Mouse (Mus musculus) MEL (cell line): ENCODE results near the gene Rbm28. TPM values are rescaled to one million over a fixed set of nuclear protein-coding genes. Genes with fewer than 3 reads are reported as not detected.
A peak's percentile ranks its signal among the peaks of the same experiment; 100 is the strongest.

Source experiments
- DNase-seq: peaks from one replicate; pipeline ENCODE4 v3.0.0; 2011; ENCODE audit warnings: low read depth, low spot score
- H3K27ac ChIP-seq: 2 replicates; pipeline ENCODE4 v1.5.1; 2012; ENCODE audit warnings: low read depth, mild to moderate bottlenecking, control low read depth, low read length, moderate library complexity; ENCODE audit not compliant: control insufficient read depth
- H3K27me3 ChIP-seq, 2 experiments: fragments of 150-350 bp in 1 of 2; sonication (generic) in 1 of 2; 2 replicates each; pipeline ENCODE4 v1.6.1; 2012; ENCODE audit warnings: low read length in 2 of 2, mild to moderate bottlenecking in 2 of 2, improper control_type of control experiment in 1 of 2, moderate library complexity in 1 of 2; ENCODE audit not compliant: insufficient read depth in 2 of 2, control insufficient read depth in 1 of 2
- H3K36me3 ChIP-seq, 2 experiments: 2 replicates each; pipeline ENCODE4 v1.6.1; 2012 to 2014; ENCODE audit warnings: low read length in 2 of 2, improper control_type of control experiment in 1 of 2, inconsistent platforms in 1 of 2, mild to moderate bottlenecking in 1 of 2; ENCODE audit not compliant: insufficient read depth in 2 of 2, control insufficient read depth in 1 of 2
- H3K4me1 ChIP-seq, 2 experiments: fragments of 150-350 bp in 1 of 2; sonication (generic) in 1 of 2; 2 replicates each; pipeline ENCODE4 v1.6.1; 2012; ENCODE audit warnings: low read length in 2 of 2, improper control_type of control experiment in 1 of 2, mild to moderate bottlenecking in 1 of 2; ENCODE audit not compliant: insufficient read depth in 2 of 2, control insufficient read depth in 1 of 2
- H3K4me3 ChIP-seq, 2 experiments: fragments of 150-350 bp in 1 of 2; sonication (generic) in 1 of 2; 2 replicates each; pipeline ENCODE4 v1.5.1; 2012; ENCODE audit warnings: low read depth in 2 of 2, low read length in 2 of 2, mild to moderate bottlenecking in 2 of 2, moderate library complexity in 2 of 2, control low read depth in 1 of 2, improper control_type of control experiment in 1 of 2; ENCODE audit not compliant: control insufficient read depth in 1 of 2, insufficient read depth in 1 of 2
- H3K79me2 ChIP-seq: 2 replicates; pipeline ENCODE4 v1.6.1; 2012; ENCODE audit warnings: mild to moderate bottlenecking, low read length, moderate library complexity; ENCODE audit not compliant: control insufficient read depth, poor library complexity, insufficient read depth
- H3K9ac ChIP-seq: 2 replicates; pipeline ENCODE4 v1.6.1; 2012; ENCODE audit warnings: low read depth, mild to moderate bottlenecking, control low read depth, low read length, moderate library complexity; ENCODE audit not compliant: control insufficient read depth, poor library complexity, severe bottlenecking
- H3K9me3 ChIP-seq: fragments of 150-350 bp; sonication (generic); replicated peaks from 2 replicates; pipeline ENCODE4 v1.6.1; 2012; ENCODE audit warnings: mild to moderate bottlenecking, low read length, improper control_type of control experiment, moderate library complexity; ENCODE audit not compliant: insufficient read depth
- BHLHE40 ChIP-seq: IDR thresholded peaks from 2 replicates; pipeline ENCODE4 v1.6.1; 2012; ENCODE audit warnings: low read depth, mild to moderate bottlenecking, inconsistent platforms, low read length, improper control_type of control experiment, borderline replicate concordance
- CHD1 ChIP-seq: IDR thresholded peaks from 2 replicates; pipeline ENCODE4 v1.6.1; 2012; ENCODE audit warnings: low read depth, mild to moderate bottlenecking, inconsistent platforms, low read length, improper control_type of control experiment
- CHD2 ChIP-seq: IDR thresholded peaks from 2 replicates; pipeline ENCODE4 v1.6.1; 2011; ENCODE audit warnings: low read length, improper control_type of control experiment
- E2F4 ChIP-seq: IDR thresholded peaks from 2 replicates; pipeline ENCODE4 v1.6.1; 2011; ENCODE audit warnings: low read depth, low read length, improper control_type of control experiment, borderline replicate concordance
- ELF1 ChIP-seq: IDR thresholded peaks from 2 replicates; pipeline ENCODE4 v1.6.1; 2014; ENCODE audit warnings: low read depth, mild to moderate bottlenecking, inconsistent platforms, low read length, improper control_type of control experiment, moderate library complexity
- EP300 ChIP-seq, 2 experiments: IDR thresholded peaks; 2 replicates each; pipeline ENCODE4 v1.6.1; 2011; ENCODE audit warnings: improper control_type of control experiment in 2 of 2, low read length in 2 of 2, low read depth in 1 of 2, mild to moderate bottlenecking in 1 of 2
- ETS1 ChIP-seq: IDR thresholded peaks from 2 replicates; pipeline ENCODE4 v1.6.1; 2012; ENCODE audit warnings: low read depth, mild to moderate bottlenecking, inconsistent platforms, low read length, improper control_type of control experiment, moderate library complexity
- GATA1 ChIP-seq: IDR thresholded peaks from 2 replicates; pipeline ENCODE4 v1.6.1; 2011; ENCODE audit warnings: low read depth, low read length, improper control_type of control experiment
- HCFC1 ChIP-seq: IDR thresholded peaks from 2 replicates; pipeline ENCODE4 v1.6.1; 2012; ENCODE audit warnings: low read depth, mild to moderate bottlenecking, inconsistent platforms, low read length, improper control_type of control experiment, moderate library complexity
- JUND ChIP-seq: IDR thresholded peaks from 2 replicates; pipeline ENCODE4 v1.6.1; 2011; ENCODE audit warnings: low read depth, mild to moderate bottlenecking, improper control_type of control experiment, low read length
- KAT2A ChIP-seq: conservative IDR thresholded peaks from 2 replicates; pipeline ENCODE4 v1.6.1; 2012; ENCODE audit warnings: low read depth, low read length, improper control_type of control experiment, inconsistent platforms
- MAX ChIP-seq: IDR thresholded peaks from 2 replicates; pipeline ENCODE4 v1.6.1; 2011; ENCODE audit warnings: low read length, improper control_type of control experiment
- MAZ ChIP-seq: IDR thresholded peaks from 2 replicates; pipeline ENCODE4 v1.6.1; 2012; ENCODE audit warnings: low read depth, mild to moderate bottlenecking, inconsistent platforms, low read length, improper control_type of control experiment
- MXI1 ChIP-seq: IDR thresholded peaks from 2 replicates; pipeline ENCODE4 v1.6.1; 2011; ENCODE audit warnings: mild to moderate bottlenecking, low read depth, low read length, improper control_type of control experiment
- MYC ChIP-seq: IDR thresholded peaks from 2 replicates; pipeline ENCODE4 v1.6.1; 2011; ENCODE audit warnings: low read depth, mild to moderate bottlenecking, low read length, improper control_type of control experiment, moderate library complexity
- NELFE ChIP-seq: IDR thresholded peaks from 2 replicates; pipeline ENCODE4 v1.6.1; 2011; ENCODE audit warnings: low read depth, low read length, improper control_type of control experiment
- NRF1 ChIP-seq: IDR thresholded peaks from 2 replicates; pipeline ENCODE4 v1.6.1; 2014; ENCODE audit warnings: low read depth, mild to moderate bottlenecking, inconsistent platforms, low read length, improper control_type of control experiment, moderate library complexity; ENCODE audit not compliant: poor library complexity, insufficient read depth, severe bottlenecking
- POLR2A ChIP-seq, 2 experiments: IDR thresholded peaks; 2 replicates each; pipeline ENCODE4 v1.6.1; 2011 to 2012; ENCODE audit warnings: low read length in 2 of 2, mild to moderate bottlenecking in 2 of 2, control low read depth in 1 of 2, improper control_type of control experiment in 1 of 2, low read depth in 1 of 2, moderate library complexity in 1 of 2; ENCODE audit not compliant: control insufficient read depth in 1 of 2, insufficient read depth in 1 of 2, poor library complexity in 1 of 2
- POLR2AphosphoS2 ChIP-seq: IDR thresholded peaks from 2 replicates; pipeline ENCODE4 v1.6.1; 2011; ENCODE audit warnings: low read length, improper control_type of control experiment
- RCOR1 ChIP-seq: IDR thresholded peaks from 2 replicates; pipeline ENCODE4 v1.6.1; 2012; ENCODE audit warnings: low read depth, mild to moderate bottlenecking, inconsistent platforms, low read length, improper control_type of control experiment
- SIN3A ChIP-seq: IDR thresholded peaks from 2 replicates; pipeline ENCODE4 v1.6.1; 2012; ENCODE audit warnings: low read length, improper control_type of control experiment, inconsistent platforms
- TBP ChIP-seq: IDR thresholded peaks from 2 replicates; pipeline ENCODE4 v1.8.0; 2011; ENCODE audit warnings: low read depth, low read length, improper control_type of control experiment
- TCF12 ChIP-seq: IDR thresholded peaks from 2 replicates; pipeline ENCODE4 v1.6.1; 2014; ENCODE audit warnings: low read depth, mild to moderate bottlenecking, inconsistent platforms, low read length, improper control_type of control experiment, moderate library complexity
- UBTF ChIP-seq: IDR thresholded peaks from 2 replicates; pipeline ENCODE4 v1.6.1; 2012; ENCODE audit warnings: low read depth, mild to moderate bottlenecking, inconsistent platforms, low read length, improper control_type of control experiment, moderate library complexity, borderline replicate concordance; ENCODE audit not compliant: insufficient read depth
- USF1 ChIP-seq: IDR thresholded peaks from 2 replicates; pipeline ENCODE4 v1.6.1; 2014; ENCODE audit warnings: low read depth, mild to moderate bottlenecking, inconsistent platforms, low read length, improper control_type of control experiment, moderate library complexity
- USF2 ChIP-seq, 2 experiments: IDR thresholded peaks; 2 replicates each; pipeline ENCODE4 v1.6.1; 2011 to 2012; ENCODE audit warnings: improper control_type of control experiment in 2 of 2, low read length in 2 of 2, borderline replicate concordance in 1 of 2, inconsistent platforms in 1 of 2, low read depth in 1 of 2, mild to moderate bottlenecking in 1 of 2; ENCODE audit not compliant: insufficient read depth in 1 of 2
- ZKSCAN1 ChIP-seq: IDR thresholded peaks from 2 replicates; pipeline ENCODE4 v1.6.1; 2012; ENCODE audit warnings: low read depth, mild to moderate bottlenecking, inconsistent platforms, low read length, improper control_type of control experiment, moderate library complexity
- ZMIZ1 ChIP-seq: IDR thresholded peaks from 2 replicates; pipeline ENCODE4 v1.6.1; 2012; ENCODE audit warnings: low read depth, mild to moderate bottlenecking, inconsistent platforms, low read length, improper control_type of control experiment, moderate library complexity
- polyA plus RNA-seq, 2 experiments: library from polyadenylated mRNA; stranded (reverse) in 1 of 2; unstranded in 1 of 2; fragments of >175 nt in 1 of 2; fragments of >200 nt in 1 of 2; gene quantifications; 2 replicates each; pipeline versions ENCODE4 v1.2.1 to v1.2.4; 2012; ENCODE audit warnings: low replicate concordance in 2 of 2, low read depth in 1 of 2; ENCODE audit not compliant: insufficient read length in 2 of 2, insufficient read depth in 1 of 2, missing spikeins in 1 of 2
- total RNA-seq: library from RNA; depleted of rRNA; stranded (reverse); fragments of 300-350 nt; gene quantifications from 2 replicates; pipeline ENCODE4 v1.2.3, GENCODE M21; 2012; rRNA removed

Gene Rbm28
- total RNA-seq: 48.2 and 50.1 TPM in 2 replicates
- 100 to 1,000 TPM in 1 of 2 experiments, 10 to 100 TPM in 1; 91.2 to 312 TPM for polyA plus RNA-seq

DNA sequence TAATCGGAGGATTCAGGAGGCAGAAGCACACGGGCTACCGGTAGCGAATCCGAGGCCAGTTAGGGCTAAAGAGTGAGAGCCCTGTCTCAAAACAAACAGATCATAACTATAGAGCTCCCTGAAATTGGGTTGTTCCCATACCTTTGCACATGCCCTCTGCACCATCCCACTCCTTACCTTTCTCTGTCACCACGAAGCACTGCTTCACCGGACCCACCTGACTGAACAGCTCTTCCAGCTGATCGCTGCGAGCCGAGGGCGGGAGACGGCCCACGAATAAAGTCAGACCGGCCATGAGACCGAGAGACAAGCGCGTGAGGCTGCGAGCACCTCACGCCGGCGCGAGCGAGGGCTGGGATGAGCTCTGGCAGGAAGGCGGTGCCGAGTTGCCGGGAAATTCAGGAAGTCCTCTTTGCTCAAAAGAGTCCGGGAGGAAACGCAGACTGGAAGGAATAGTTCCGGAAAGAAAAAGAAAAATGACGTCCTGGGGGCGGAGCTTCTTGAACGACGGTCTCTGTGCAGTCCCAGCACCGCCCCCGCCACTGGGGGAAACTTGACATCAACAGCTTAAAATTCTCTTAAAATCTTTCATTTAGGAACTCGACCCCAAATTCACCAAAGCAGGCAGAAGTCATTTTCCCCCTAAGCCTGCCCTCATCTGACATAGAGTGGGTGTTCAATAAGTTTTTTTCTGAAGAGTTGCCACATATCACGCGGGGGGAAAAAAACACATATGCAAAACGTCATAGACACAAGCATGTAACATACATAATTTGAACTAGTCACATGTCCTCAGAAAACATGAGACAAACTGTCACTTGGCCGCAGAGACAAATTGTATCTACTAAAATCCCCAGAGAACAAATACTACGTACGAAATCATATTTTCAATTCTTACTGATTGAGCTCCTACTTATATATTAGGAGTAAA is at the start of gene Rbm28:
Gene Rbm28, minus strand, starts transcription at position 693 of the 931 bp plus-strand sequence.
- Histone ChIP-seq H3K36me3 (peaks cover 3 to 14% of the 10 kb centered on the region in 2 experiments; a peak in 2 of 4 replicates), H3K4me1 (peaks cover 3 to 8% of the 10 kb centered on the region in 2 experiments), H3K4me3 (peak within 1 kb of the TSS; percentile 87 to 98), H3K9me3 (no peaks in the 10 kb centered on the region), H3K27me3 (peaks cover 0 to under 1% of the 10 kb centered on the region in 2 experiments; a peak in 1 of 4 replicates), H3K79me2 (peaks cover 30% of the 10 kb centered on the region), H3K27ac (peak within 1 kb of the TSS; percentile 61), H3K9ac (peak within 1 kb of the TSS; percentile 95)
- TF ChIP-seq POLR2AphosphoS2 (peak; percentile 91), CHD1 (no peak), USF2 (IDR thresholded peaks at IDR 0.05; ENCODE audit: borderline replicate concordance in 1 of 2, insufficient read depth in 1 of 2, low read depth in 1 of 2, low read length in 2 of 2) (no peak), ZMIZ1 (peak; percentile 79), POLR2A (IDR thresholded peaks at IDR 0.05; ENCODE audit: control insufficient read depth in 1 of 2, insufficient read depth in 1 of 2, low read depth in 1 of 2, low read length in 2 of 2, poor library complexity in 1 of 2) (peak; percentile 84 to 93), SIN3A (peak; percentile 96), TBP (peak; percentile 94), HCFC1 (peak; percentile 94), ZKSCAN1 (no peak), JUND (no peak), KAT2A (peak; percentile 64), CHD2 (no peak), NELFE (peak; percentile 98), TCF12 (peak; percentile 76; the same call in 1 of the 2 replicates), BHLHE40 (no peak), EP300 (IDR thresholded peaks at IDR 0.05; ENCODE audit: low read depth in 1 of 2, low read length in 2 of 2) (no peak), ETS1 (0 out of 2 replicates have a peak, but pooled peaks have one; percentile 37), E2F4 (0 out of 2 replicates have a peak, but pooled peaks have one; percentile 68), RCOR1 (peak; percentile 14; the same call in 1 of the 2 replicates), GATA1 (no peak), MXI1 (peak; percentile 91), NRF1 (peak; percentile 48; the same call in 1 of the 2 replicates), USF1 (no peak), MYC (peak; percentile 79), MAZ (0 out of 2 replicates have a peak, but pooled peaks have one; percentile 54), MAX (peak; percentile 65), ELF1 (peak; percentile 88), UBTF (no peak)
- peak; percentile 97 for DNase-seq
